Mouse (Mus musculus) hematopoietic stem cell, adult 5-6 weeks (primary cell): ENCODE data around the gene Cyp2d34. TPM values are rescaled to one million over a fixed set of nuclear protein-coding genes. Genes with fewer than 3 reads are reported as not detected.

Source experiments
- ATAC-seq, 2 experiments: fragments of 125-278 bp in 1 of 2; replicated peaks in 1 of 2; 2 replicates each; pipeline ENCODE4 v1.8.0; 2016 to 2017; ENCODE audit warnings: inconsistent platforms in 2 of 2, mild to moderate bottlenecking in 2 of 2, moderate number of reproducible peaks in 2 of 2, low read depth in 1 of 2, moderate TSS enrichment in 1 of 2; ENCODE audit not compliant: low FRiP score in 2 of 2, poor library complexity in 2 of 2, severe bottlenecking in 2 of 2, insufficient read depth in 1 of 2, low TSS enrichment in 1 of 2
- total RNA-seq: library from RNA; stranded (forward); fragments of 172-1452, 232-1000 nt; gene quantifications from 2 replicates; pipeline ENCODE4 v1.2.3, GENCODE M21; 2017

The Cyp2d34 gene
- total RNA-seq: not detected in 2 replicates

- ATAC-seq: no peak
Measured at GRCm38 (mm10) chr15:82620531-82621202, at the start of gene Cyp2d34. TSS of gene Cyp2d34 (minus strand) at chr15:82620946.

- no peak for ATAC-seq
Measured at GRCm38 (mm10) chr15:82656346-82656745, 35.6 kb upstream of the Cyp2d34 start.

- ATAC-seq: no peak
Measured at GRCm38 (mm10) chr15:82644371-82644770, 23.6 kb upstream of the Cyp2d34 start.

GRCm38 (mm10) chr15:82643771-82644170 lies 23.0 kb upstream of the Cyp2d34 start:
- no peak for ATAC-seq

- no peak for ATAC-seq
Measured at GRCm38 (mm10) chr15:82642771-82643170, 22.0 kb upstream of the Cyp2d34 start.

GRCm38 (mm10) chr15:82641921-82642320 lies 21.2 kb upstream of the Cyp2d34 start:
- ATAC-seq: no peak

GRCm38 (mm10) chr15:82641390-82641789 lies 20.6 kb upstream of the Cyp2d34 start:
- no peak for ATAC-seq

GRCm38 (mm10) chr15:82640201-82640600 lies 19.5 kb upstream of the Cyp2d34 start:
- no peak for ATAC-seq

GRCm38 (mm10) chr15:82637130-82638075 lies 16.7 kb upstream of the Cyp2d34 start:
- ATAC-seq: no peak

- no peak for ATAC-seq
Measured at GRCm38 (mm10) chr15:82634976-82635375, 14.2 kb upstream of the Cyp2d34 start.

GRCm38 (mm10) chr15:82621993-82622392 lies 1.2 kb upstream of the Cyp2d34 start:
- no peak for ATAC-seq

- no peak for ATAC-seq
Measured at GRCm38 (mm10) chr15:82618362-82619020, 2.3 kb downstream of the Cyp2d34 start.

GRCm38 (mm10) chr15:82582621-82583020 lies 38.1 kb downstream of the Cyp2d34 start:
- no peak for ATAC-seq

- no peak for ATAC-seq
Measured at GRCm38 (mm10) chr15:82579071-82579470, 41.7 kb downstream of the Cyp2d34 start.

- ATAC-seq: no peak
Measured at GRCm38 (mm10) chr15:82572856-82573255, 47.9 kb downstream of the Cyp2d34 start.
